Mouse (Mus musculus): ENCODE data around the gene Csnk1g2.

GRCm38 (mm10) chr10:80614351-80614750, 8.3 kb upstream of the Csnk1g2 start:
- TF ChIP-seq CTCF (conservative IDR thresholded peaks at IDR 0.05; ENCODE audit: low read length) (no peak), NANOG (IDR thresholded peaks at IDR 0.05; ENCODE audit: borderline replicate concordance, low read length) (no peak), POU5F1 (IDR thresholded peaks at IDR 0.05; ENCODE audit: borderline replicate concordance, low read length) (no peak)
